Mouse (Mus musculus) hindbrain, embryonic 16.5 days (tissue): Measurements from ENCODE around the gene Bcl10. TPM values are rescaled to one million over a fixed set of nuclear protein-coding genes. Genes with fewer than 3 reads are reported as not detected.
"Not testable (repeated sequence)": the region's sequence is repeated elsewhere in the genome, so short reads cannot be mapped to it uniquely, and the experiment has no call there.

Source experiments
- ATAC-seq: fragments of 200-750 bp; cut with Nextera tagmentation; 2 replicates; pipeline ENCODE4 v1.8.0; 2017; ENCODE audit warnings: moderate TSS enrichment, moderate library complexity
- H3K27ac ChIP-seq: fragments of 300-500 bp; sonication (generic); 2 replicates; pipeline ENCODE4 v1.5.1; 2014; ENCODE audit warnings: low read depth, mild to moderate bottlenecking, control low read depth, low read length, moderate library complexity
- H3K27me3 ChIP-seq: fragments of 300-500 bp; sonication (generic); replicated peaks from 2 replicates; pipeline ENCODE4 v1.6.1; 2014; ENCODE audit warnings: low read length; ENCODE audit not compliant: control insufficient read depth, insufficient read depth
- H3K36me3 ChIP-seq: fragments of 300-500 bp; sonication (generic); 2 replicates; pipeline ENCODE4 v1.6.1; 2014; ENCODE audit warnings: mild to moderate bottlenecking, low read length, moderate library complexity, mixed read lengths; ENCODE audit not compliant: control insufficient read depth, insufficient read depth
- H3K4me1 ChIP-seq: fragments of 300-500 bp; sonication (generic); 2 replicates; pipeline ENCODE4 v1.6.1; 2014; ENCODE audit warnings: low read depth, low read length; ENCODE audit not compliant: control insufficient read depth, insufficient read depth
- H3K4me2 ChIP-seq: fragments of 300-500 bp; sonication (generic); 2 replicates; pipeline ENCODE4 v1.6.1; 2014; ENCODE audit warnings: mild to moderate bottlenecking, low read length, control low read depth, moderate library complexity
- H3K4me3 ChIP-seq: fragments of 300-500 bp; sonication (generic); 2 replicates; pipeline ENCODE4 v1.5.1; 2014; ENCODE audit warnings: mild to moderate bottlenecking, low read length, control low read depth, moderate library complexity
- H3K9ac ChIP-seq: fragments of 300-500 bp; sonication (generic); 2 replicates; pipeline ENCODE4 v1.6.1; 2014; ENCODE audit warnings: low read depth, mild to moderate bottlenecking, control low read depth, low read length, moderate library complexity
- H3K9me3 ChIP-seq: fragments of 300-500 bp; sonication (generic); 2 replicates; pipeline ENCODE4 v1.6.1; 2014; ENCODE audit warnings: mild to moderate bottlenecking, low read length, moderate library complexity; ENCODE audit not compliant: control insufficient read depth
- WGBS: fragments of 180-500 bp; shearing (Covaris S2); extraction: QIAGEN DNeasy Blood & Tissue Kit; methylation state at CpG from one replicate; pipeline ENCODE4 v1.1.7; 2014; 5-methylcytosine and 5-hydroxymethylcytosine counted together
- polyA plus RNA-seq: library from polyadenylated mRNA; unstranded; fragments of >200 nt; fragmentation: Nextera tagmentation; extraction: Ambion mirVana; gene quantifications from 2 replicates; pipeline ENCODE4 v1.2.1, GENCODE M21; 2015

Bcl10 gene
- polyA plus RNA-seq, 1 experiment from 2014 or later, result 33.6 TPM

- H3K4me2 ChIP-seq, result peak overlapping the region; percentile 56
- peak; percentile 70 for ATAC-seq
- peak overlapping the region; percentile 16; the same call in 1 of the 2 replicates for H3K4me3 ChIP-seq
- no peaks in the 10 kb centered on the region for H3K36me3 ChIP-seq
- no peak overlapping the region; the same call in 1 of the 2 replicates for H3K9ac ChIP-seq
- H3K9me3 ChIP-seq, result no peaks in the 10 kb centered on the region
- H3K4me1 ChIP-seq, result no peaks in the 10 kb centered on the region
- H3K27ac ChIP-seq, result no peak overlapping the region
- whole genome bisulfite sequencing, result 44% methylated on average over 22 of the region's 22 CpGs
- H3K27me3 ChIP-seq, result no peaks in the 10 kb centered on the region
Observed at GRCm38 (mm10) chr3:145904850-145905776, 17.5 kb upstream of the Bcl10 start.

- Histone ChIP-seq H3K27ac (no peak overlapping the region), H3K36me3 (no peaks in the 10 kb centered on the region), H3K9me3 (no peaks in the 10 kb centered on the region), H3K4me3 (no peak overlapping the region), H3K9ac (no peak overlapping the region), H3K4me1 (no peaks in the 10 kb centered on the region), H3K4me2 (no peak overlapping the region), H3K27me3 (no peaks in the 10 kb centered on the region)
- ATAC-seq, result no peak
- 88% methylated on average over 9 of the region's 9 CpGs for WGBS
Observed at GRCm38 (mm10) chr3:145906582-145906981, 16.0 kb upstream of the Bcl10 start.

DNA sequence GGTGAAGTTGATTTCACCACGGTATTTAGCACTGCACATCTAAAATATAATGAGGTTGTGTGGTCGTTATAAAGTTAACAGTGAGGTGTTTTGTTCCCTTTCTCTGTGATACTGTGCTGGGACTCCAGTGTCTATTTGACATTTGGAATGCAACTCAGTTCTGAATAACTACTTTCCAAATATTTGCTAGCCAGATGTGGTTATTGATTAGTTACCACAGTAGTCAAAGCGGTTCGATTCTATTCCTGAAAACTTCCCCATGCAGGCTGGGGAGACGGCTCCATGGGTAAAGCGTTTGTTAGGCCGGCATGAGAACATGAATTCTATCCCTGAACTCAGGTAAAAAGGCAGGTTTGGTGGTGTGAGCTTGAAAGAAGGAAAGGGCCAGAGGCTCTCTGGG is 10.1 kb upstream of the Bcl10 start:
- Histone ChIP-seq H3K9me3 (no peaks in the 10 kb centered on the region), H3K4me1 (no peaks in the 10 kb centered on the region), H3K36me3 (no peaks in the 10 kb centered on the region), H3K9ac (no peak overlapping the region), H3K27me3 (no peaks in the 10 kb centered on the region), H3K27ac (no peak overlapping the region), H3K4me3 (no peak overlapping the region), H3K4me2 (no peak overlapping the region)
- 91% methylated on average over 7 of the region's 7 CpGs for WGBS
- ATAC-seq, result no peak

DNA sequence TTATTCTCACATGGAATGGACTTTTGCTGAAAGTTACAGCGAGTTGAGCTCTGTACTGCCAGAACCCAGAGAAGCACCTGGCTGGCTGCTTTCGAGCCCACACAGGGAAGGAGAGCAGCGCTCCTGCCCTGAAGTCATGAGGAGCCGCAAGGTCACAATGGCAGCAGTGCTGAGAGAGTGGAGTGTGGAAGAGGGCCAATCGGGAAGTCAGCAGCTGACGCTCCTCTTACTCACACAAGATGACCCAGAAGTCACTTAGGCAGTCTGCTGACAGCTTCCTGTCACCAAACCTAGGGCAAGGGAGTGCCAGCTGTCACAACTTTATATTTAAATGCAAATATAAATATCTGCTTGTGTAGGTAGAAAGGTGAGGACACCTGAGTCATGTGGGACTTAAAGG is 9.3 kb upstream of the Bcl10 start:
- H3K9ac ChIP-seq, result no peak overlapping the region
- 88% methylated on average over 6 of the region's 6 CpGs for WGBS
- no peaks in the 10 kb centered on the region for H3K36me3 ChIP-seq
- H3K4me2 ChIP-seq, result no peak overlapping the region
- no peaks in the 10 kb centered on the region for H3K27me3 ChIP-seq
- no peak overlapping the region for H3K4me3 ChIP-seq
- no peaks in the 10 kb centered on the region for H3K4me1 ChIP-seq
- no peak for ATAC-seq
- H3K27ac ChIP-seq, result no peak overlapping the region
- no peaks in the 10 kb centered on the region; the same call in 1 of the 2 replicates for H3K9me3 ChIP-seq

DNA sequence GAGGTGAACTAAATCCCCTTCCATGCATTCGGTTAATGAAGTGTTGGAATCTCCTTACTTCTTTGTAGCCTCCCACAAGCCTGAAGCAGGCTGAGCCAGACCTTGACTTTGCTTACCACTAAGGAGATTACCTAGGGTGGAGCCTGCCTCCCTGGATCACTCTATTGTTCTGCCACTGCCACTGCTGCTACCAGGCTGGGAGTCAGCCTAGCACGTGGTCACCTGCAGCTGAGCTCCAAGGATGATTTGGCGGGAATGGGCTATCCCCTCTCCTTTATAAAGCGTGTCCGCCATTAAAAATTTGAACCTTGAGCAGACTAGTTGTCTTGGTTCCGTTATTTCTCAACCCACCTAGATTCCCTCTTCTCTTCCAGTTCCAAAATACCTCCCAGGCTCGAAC is 8.7 kb upstream of the Bcl10 start:
- ATAC-seq, H3K9me3 ChIP-seq, H3K36me3 ChIP-seq, H3K27me3 ChIP-seq, H3K4me3 ChIP-seq, H3K27ac ChIP-seq, H3K4me2 ChIP-seq, H3K9ac ChIP-seq, H3K4me1 ChIP-seq: not testable (repeated sequence)
- 72% methylated on average over 7 of the region's 7 CpGs for whole genome bisulfite sequencing

GRCm38 (mm10) chr3:145916374-145916773 is 6.2 kb upstream of the Bcl10 start:
- Histone ChIP-seq H3K9ac (no peak overlapping the region), H3K9me3 (no peaks in the 10 kb centered on the region; the same call in 1 of the 2 replicates), H3K36me3 (no peaks in the 10 kb centered on the region), H3K4me1 (no peaks in the 10 kb centered on the region), H3K27ac (no peak overlapping the region), H3K4me3 (no peak overlapping the region), H3K4me2 (no peak overlapping the region), H3K27me3 (no peaks in the 10 kb centered on the region)
- ATAC-seq, result no peak
- WGBS, result 88% methylated on average over 5 of the region's 5 CpGs

DNA sequence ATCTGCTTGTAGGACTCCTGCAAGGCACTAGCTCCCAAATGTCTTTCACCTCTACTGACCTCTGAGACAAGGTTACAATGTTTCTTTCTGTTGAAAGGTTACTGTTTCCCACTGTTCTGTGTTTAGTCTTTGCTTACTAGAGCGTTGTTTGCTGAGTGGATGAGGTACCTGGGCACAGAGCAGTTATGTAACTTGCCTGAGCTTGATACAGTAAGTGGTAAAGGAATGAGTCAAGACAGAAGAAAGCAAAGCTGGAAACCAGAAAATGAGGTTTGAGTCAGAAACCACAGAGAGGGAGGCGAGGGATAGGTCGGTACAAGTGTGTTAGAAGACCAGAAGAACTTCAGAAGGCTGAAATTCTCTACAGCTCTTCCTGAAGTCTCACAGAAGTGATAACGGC is 5.8 kb upstream of the Bcl10 start:
- H3K4me3 ChIP-seq, result no peak overlapping the region
- H3K9me3 ChIP-seq, result no peaks in the 10 kb centered on the region; the same call in 1 of the 2 replicates
- no peak for ATAC-seq
- H3K4me1 ChIP-seq, result no peaks in the 10 kb centered on the region
- no peak overlapping the region for H3K27ac ChIP-seq
- H3K4me2 ChIP-seq, result no peak overlapping the region
- H3K27me3 ChIP-seq, result no peaks in the 10 kb centered on the region
- 89% methylated on average over 4 of the region's 4 CpGs for WGBS
- no peaks in the 10 kb centered on the region for H3K36me3 ChIP-seq
- no peak overlapping the region for H3K9ac ChIP-seq

DNA sequence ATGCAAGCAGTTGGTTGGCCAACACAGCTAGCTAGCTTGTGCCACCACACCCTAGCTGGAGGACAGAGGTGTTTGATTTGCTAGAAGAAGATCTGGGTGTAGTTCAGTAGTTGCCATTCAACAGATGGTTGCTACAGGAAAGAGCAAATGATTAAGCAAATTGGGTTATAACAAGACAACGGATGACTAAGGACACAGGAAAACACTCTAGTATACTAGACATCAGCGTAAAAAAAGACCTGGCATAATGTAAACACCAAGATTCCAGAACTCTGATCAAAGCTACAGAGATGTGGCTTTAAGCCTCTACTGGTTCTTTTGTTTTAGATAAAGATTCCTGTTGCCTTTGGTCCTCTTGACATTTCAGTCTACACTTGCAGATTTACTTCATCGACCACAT is 367 bp downstream of the Bcl10 start:
- Histone ChIP-seq H3K9me3 (no peaks in the 10 kb centered on the region; the same call in 1 of the 2 replicates), H3K4me2 (no peak overlapping the region), H3K36me3 (peaks cover 2% of the 10 kb centered on the region; the same call in 1 of the 2 replicates), H3K4me1 (peaks cover 11% of the 10 kb centered on the region), H3K9ac (no peak overlapping the region), H3K27me3 (no peaks in the 10 kb centered on the region), H3K4me3 (no peak overlapping the region), H3K27ac (no peak overlapping the region)
- ATAC-seq, result no peak
- 75% methylated on average over 3 of the region's 3 CpGs for WGBS

DNA sequence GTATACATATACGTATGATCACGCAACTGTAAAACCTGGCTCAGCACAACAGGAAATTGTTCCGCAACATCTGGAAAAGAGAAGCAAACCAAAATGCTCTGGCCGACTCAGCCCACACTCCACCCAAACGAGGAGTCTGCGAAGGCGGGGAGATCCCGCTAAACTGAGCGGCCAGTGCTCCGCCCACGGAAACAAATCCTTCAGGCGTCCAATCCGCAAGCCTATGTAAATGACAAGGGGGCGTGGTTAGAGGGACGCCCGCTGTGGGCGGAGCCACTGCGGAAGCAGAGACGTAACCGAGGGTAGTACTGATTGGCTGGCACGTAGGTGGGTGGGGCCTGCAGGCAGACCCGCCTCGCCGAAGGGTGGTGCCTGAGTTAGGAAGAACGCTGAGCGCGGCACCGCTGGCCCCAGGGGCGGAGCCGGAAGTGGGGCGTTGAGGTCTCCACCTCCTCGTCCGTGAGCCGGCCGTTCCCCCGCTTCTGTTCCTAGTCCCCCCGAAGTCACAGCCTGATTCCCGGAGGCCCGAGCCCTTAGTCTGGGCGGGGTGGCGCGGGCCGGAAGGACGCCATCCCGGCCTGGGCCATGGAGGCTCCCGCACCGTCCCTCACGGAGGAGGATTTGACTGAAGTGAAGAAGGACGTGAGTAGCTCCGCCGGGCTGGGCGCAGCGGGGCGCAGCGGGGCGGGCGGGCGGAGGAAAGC is 1.4 kb downstream of the Bcl10 start:
- Histone ChIP-seq H3K4me1 (peaks cover 11% of the 10 kb centered on the region), H3K4me3 (peak overlapping the region; percentile 96), H3K4me2 (peak overlapping the region; percentile 79), H3K9ac (peak overlapping the region; percentile 87), H3K27me3 (no peaks in the 10 kb centered on the region), H3K27ac (peak overlapping the region; percentile 96), H3K36me3 (peaks cover 2% of the 10 kb centered on the region; the same call in 1 of the 2 replicates), H3K9me3 (no peaks in the 10 kb centered on the region)
- peak; percentile 100 for ATAC-seq
- under 1% methylated on average over 54 of the region's 58 CpGs for WGBS
